Mouse (Mus musculus): Measurements from ENCODE around the gene Dhx9. TPM values are rescaled to one million over a fixed set of nuclear protein-coding genes. Genes with fewer than 3 reads are reported as not detected.
A peak's percentile ranks its signal among the peaks of the same experiment; 100 is the strongest.
"Not testable (repeated sequence)": the region's sequence is repeated elsewhere in the genome, so short reads cannot be mapped to it uniquely, and the experiment has no call there.

Gene Dhx9
- polyA plus RNA-seq, 1 experiment from 2014 or later = 21.0 TPM

GRCm38 (mm10) chr1:153491345-153491744 is 3.9 kb upstream of the Dhx9 start:
- ATAC-seq (ENCODE audit: insufficient read depth, low FRiP score, low TSS enrichment) (no peak), DNase-seq (ENCODE audit: low spot score) (no peak)
- Histone ChIP-seq H3K27ac (ENCODE audit: low read depth, low read length) (no peak overlapping the region), H3K9ac (ENCODE audit: low read length) (no peak overlapping the region), H3K4me2 (ENCODE audit: low read depth) (no peak overlapping the region), H3K4me3 (ENCODE audit: low read depth, low read length) (no peak overlapping the region), H3K4me1 (ENCODE audit: control insufficient read depth, insufficient read depth, low read length) (no peaks in the 10 kb centered on the region), H3K9me3 (ENCODE audit: control insufficient read depth, low read length) (no peaks in the 10 kb centered on the region), H3K36me3 (ENCODE audit: control insufficient read depth, insufficient read depth, low read length) (no peaks in the 10 kb centered on the region), H3K27me3 (ENCODE audit: control insufficient read depth, insufficient read depth, low read length) (no peaks in the 10 kb centered on the region)
- 85% methylated on average over 2 of the region's 2 CpGs for WGBS

DNA sequence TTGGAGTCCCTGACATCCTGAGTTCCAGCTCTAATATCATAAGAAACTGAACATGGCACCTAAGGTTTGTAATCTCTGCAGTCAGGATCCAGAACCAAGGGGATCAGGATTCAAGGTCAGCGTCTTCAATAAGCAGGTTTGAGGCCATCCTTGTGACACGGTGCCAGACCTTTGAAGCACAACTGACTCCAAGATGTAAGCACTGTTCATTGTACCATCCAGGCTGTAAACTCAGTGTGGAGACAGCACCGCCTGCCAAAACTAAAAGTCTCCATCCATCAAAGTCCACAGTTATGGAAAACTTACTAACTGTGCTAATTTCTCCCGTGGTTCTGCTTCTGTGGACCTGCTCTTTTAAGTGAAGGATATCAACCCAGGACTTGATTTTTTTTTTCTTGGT is 2.5 kb upstream of the Dhx9 start:
- WGBS = 84% methylated on average over 4 of the region's 4 CpGs

DNA sequence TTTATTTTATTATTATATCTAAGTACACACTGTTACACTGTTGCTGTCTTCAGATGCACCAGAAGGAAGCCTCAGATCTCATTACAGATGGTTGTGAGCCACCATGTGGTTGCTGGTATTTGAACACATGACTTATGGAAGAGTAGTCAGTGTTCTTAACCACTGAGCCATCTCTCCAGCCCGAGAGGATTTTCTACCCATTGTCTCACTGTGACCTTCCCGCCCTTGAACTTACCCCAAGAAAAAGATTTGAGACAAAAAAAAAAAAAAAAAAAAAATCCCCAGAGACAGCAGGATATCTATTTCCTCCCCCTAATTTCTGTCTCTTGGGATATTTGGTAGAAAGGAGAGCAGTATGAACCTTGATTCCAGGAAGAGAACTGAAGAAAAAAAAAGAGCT is 2.1 kb upstream of the Dhx9 start:
- H3K27ac ChIP-seq (ENCODE audit: low read depth, low read length) = no peak overlapping the region
- no peaks in the 10 kb centered on the region for H3K36me3 ChIP-seq (ENCODE audit: control insufficient read depth, insufficient read depth, low read length)
- H3K27me3 ChIP-seq (ENCODE audit: control insufficient read depth, insufficient read depth, low read length) = no peaks in the 10 kb centered on the region
- ATAC-seq (ENCODE audit: insufficient read depth, low FRiP score, low TSS enrichment) (no peak), DNase-seq (ENCODE audit: low spot score) (no peak)
- no peaks in the 10 kb centered on the region for H3K4me1 ChIP-seq (ENCODE audit: control insufficient read depth, insufficient read depth, low read length)
- no peak overlapping the region for H3K9ac ChIP-seq (ENCODE audit: low read length)
- H3K4me2 ChIP-seq (ENCODE audit: low read depth) = no peak overlapping the region
- H3K9me3 ChIP-seq (ENCODE audit: control insufficient read depth, low read length) = no peaks in the 10 kb centered on the region
- H3K4me3 ChIP-seq (ENCODE audit: low read depth, low read length) = no peak overlapping the region
- 61% methylated on average over 2 of the region's 2 CpGs for WGBS

More for the DNA sequence above, 2.5 kb upstream of the Dhx9 start:
- Histone ChIP-seq H3K4me3 (ENCODE audit: low read depth, low read length) (no peak overlapping the region), H3K27ac (ENCODE audit: low read depth, low read length) (no peak overlapping the region), H3K9me3 (ENCODE audit: control insufficient read depth, low read length) (no peaks in the 10 kb centered on the region), H3K9ac (ENCODE audit: low read length) (no peak overlapping the region), H3K4me1 (ENCODE audit: control insufficient read depth, insufficient read depth, low read length) (no peaks in the 10 kb centered on the region), H3K4me2 (ENCODE audit: low read depth) (no peak overlapping the region), H3K36me3 (ENCODE audit: control insufficient read depth, insufficient read depth, low read length) (no peaks in the 10 kb centered on the region), H3K27me3 (ENCODE audit: control insufficient read depth, insufficient read depth, low read length) (no peaks in the 10 kb centered on the region)
- no peak for ATAC-seq (ENCODE audit: insufficient read depth, low FRiP score, low TSS enrichment)
- DNase-seq (ENCODE audit: low spot score) = no peak

- Histone ChIP-seq H3K36me3 (ENCODE audit: control insufficient read depth, insufficient read depth, low read length) (no peaks in the 10 kb centered on the region), H3K9me3 (ENCODE audit: control insufficient read depth, low read length) (no peaks in the 10 kb centered on the region), H3K4me3 (ENCODE audit: low read depth, low read length) (no peak overlapping the region), H3K4me1 (ENCODE audit: control insufficient read depth, insufficient read depth, low read length) (peaks cover 2% of the 10 kb centered on the region; the same call in 1 of the 2 replicates), H3K27me3 (ENCODE audit: control insufficient read depth, insufficient read depth, low read length) (no peaks in the 10 kb centered on the region), H3K4me2 (ENCODE audit: low read depth) (no peak overlapping the region), H3K27ac (ENCODE audit: low read depth, low read length) (no peak overlapping the region), H3K9ac (ENCODE audit: low read length) (no peak overlapping the region)
- DNase-seq (ENCODE audit: low spot score) (no peak), ATAC-seq (ENCODE audit: insufficient read depth, low FRiP score, low TSS enrichment) (no peak)
- 51% methylated on average over 7 of the region's 7 CpGs for WGBS
Observed at GRCm38 (mm10) chr1:153489132-153489531, 1.7 kb upstream of the Dhx9 start.

- H3K4me1 ChIP-seq (ENCODE audit: control insufficient read depth, insufficient read depth, low read length) = peaks cover 2% of the 10 kb centered on the region; the same call in 1 of the 2 replicates
- no peaks in the 10 kb centered on the region for H3K27me3 ChIP-seq (ENCODE audit: control insufficient read depth, insufficient read depth, low read length)
- H3K4me2 ChIP-seq (ENCODE audit: low read depth) = peak overlapping the region; percentile 67
- peak overlapping the region; percentile 100 for H3K4me3 ChIP-seq (ENCODE audit: low read depth, low read length)
- H3K27ac ChIP-seq (ENCODE audit: low read depth, low read length) = peak overlapping the region; percentile 90
- DNase-seq (ENCODE audit: low spot score) = peak; percentile 70
- peak; percentile 75 for ATAC-seq (ENCODE audit: insufficient read depth, low FRiP score, low TSS enrichment)
- under 1% methylated on average over 57 of the region's 64 CpGs for WGBS
- no peaks in the 10 kb centered on the region for H3K36me3 ChIP-seq (ENCODE audit: control insufficient read depth, insufficient read depth, low read length)
- H3K9ac ChIP-seq (ENCODE audit: low read length) = peak overlapping the region; percentile 100
- no peaks in the 10 kb centered on the region for H3K9me3 ChIP-seq (ENCODE audit: control insufficient read depth, low read length)
Observed at GRCm38 (mm10) chr1:153486767-153487499, 527 bp downstream of the Dhx9 start.

DNA sequence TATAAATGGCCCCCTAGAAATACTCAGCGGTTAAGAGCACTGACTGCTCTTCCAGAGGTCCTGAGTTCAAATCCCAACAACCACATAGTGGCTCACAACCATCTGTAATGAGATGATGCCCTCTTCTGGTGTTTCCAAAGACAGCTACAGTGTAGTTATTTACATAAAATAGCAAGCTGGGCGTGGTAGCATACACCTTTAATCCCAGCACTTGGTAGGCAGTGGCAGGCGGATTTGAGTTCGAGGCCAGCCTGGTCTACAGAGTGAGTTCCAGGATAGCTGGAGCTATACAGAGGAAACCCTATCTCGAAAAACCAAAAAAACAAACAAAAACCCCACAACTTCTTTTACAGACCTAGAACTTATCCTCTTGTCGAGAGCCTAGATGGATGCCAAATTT is 1.3 kb downstream of the Dhx9 start:
- H3K4me1 ChIP-seq (ENCODE audit: control insufficient read depth, insufficient read depth, low read length); H3K27me3 ChIP-seq (ENCODE audit: control insufficient read depth, insufficient read depth, low read length); H3K9me3 ChIP-seq (ENCODE audit: control insufficient read depth, low read length); H3K27ac ChIP-seq (ENCODE audit: low read depth, low read length); H3K36me3 ChIP-seq (ENCODE audit: control insufficient read depth, insufficient read depth, low read length); ATAC-seq (ENCODE audit: insufficient read depth, low FRiP score, low TSS enrichment); DNase-seq (ENCODE audit: low spot score): not testable (repeated sequence)
- 10% methylated on average over 6 of the region's 6 CpGs for WGBS
- peak overlapping the region; percentile 100 for H3K9ac ChIP-seq (ENCODE audit: low read length)
- peak overlapping the region; percentile 100 for H3K4me3 ChIP-seq (ENCODE audit: low read depth, low read length)
- H3K4me2 ChIP-seq (ENCODE audit: low read depth) = peak overlapping the region; percentile 67

GRCm38 (mm10) chr1:153485201-153485796 is 2.2 kb downstream of the Dhx9 start:
- Histone ChIP-seq H3K4me3 (ENCODE audit: low read depth, low read length) (peak overlapping the region; percentile 100), H3K4me1 (ENCODE audit: control insufficient read depth, insufficient read depth, low read length) (peaks cover 2% of the 10 kb centered on the region; the same call in 1 of the 2 replicates), H3K9me3 (ENCODE audit: control insufficient read depth, low read length) (no peaks in the 10 kb centered on the region), H3K27ac (ENCODE audit: low read depth, low read length) (no peak overlapping the region), H3K27me3 (ENCODE audit: control insufficient read depth, insufficient read depth, low read length) (no peaks in the 10 kb centered on the region), H3K36me3 (ENCODE audit: control insufficient read depth, insufficient read depth, low read length) (peaks cover 4% of the 10 kb centered on the region; the same call in 1 of the 2 replicates), H3K9ac (ENCODE audit: low read length) (no peak overlapping the region), H3K4me2 (ENCODE audit: low read depth) (peak overlapping the region; percentile 67)
- WGBS = 62% methylated on average over 2 of the region's 2 CpGs
- DNase-seq (ENCODE audit: low spot score) (no peak), ATAC-seq (ENCODE audit: insufficient read depth, low FRiP score, low TSS enrichment) (no peak)

GRCm38 (mm10) chr1:153481025-153481412 is 6.4 kb downstream of the Dhx9 start:
- Histone ChIP-seq H3K4me1 (ENCODE audit: control insufficient read depth, insufficient read depth, low read length) (peaks cover 2% of the 10 kb centered on the region; the same call in 1 of the 2 replicates), H3K4me2 (ENCODE audit: low read depth) (no peak overlapping the region), H3K4me3 (ENCODE audit: low read depth, low read length) (no peak overlapping the region), H3K9ac (ENCODE audit: low read length) (no peak overlapping the region), H3K36me3 (ENCODE audit: control insufficient read depth, insufficient read depth, low read length) (peaks cover 12% of the 10 kb centered on the region; the same call in 1 of the 2 replicates), H3K9me3 (ENCODE audit: control insufficient read depth, low read length) (no peaks in the 10 kb centered on the region), H3K27me3 (ENCODE audit: control insufficient read depth, insufficient read depth, low read length) (no peaks in the 10 kb centered on the region), H3K27ac (ENCODE audit: low read depth, low read length) (no peak overlapping the region)
- DNase-seq (ENCODE audit: low spot score) = no peak
- 83% methylated on average over 1 of the region's 1 CpGs for WGBS
- ATAC-seq (ENCODE audit: insufficient read depth, low FRiP score, low TSS enrichment) = no peak
